Mouse (Mus musculus) cortical plate, adult 2 months (tissue): ENCODE results near the gene Prpf4b.

Source experiments
- CTCF ChIP-seq: fragments of 200-500 bp; IDR thresholded peaks from 2 replicates; pipeline ENCODE4 v1.5.1; 2011; ENCODE audit warnings: mild to moderate bottlenecking, control low read depth, low read length; ENCODE audit not compliant: insufficient read depth; ENCODE audit errors: extremely low read depth
- POLR2A ChIP-seq: fragments of 200-500 bp; IDR thresholded peaks from 2 replicates; pipeline ENCODE4 v1.6.1; 2011; ENCODE audit warnings: mild to moderate bottlenecking, low read length, control low read depth; ENCODE audit not compliant: insufficient read depth; ENCODE audit errors: extremely low read depth

- TF ChIP-seq POLR2A = no peak
- no peak for TF ChIP-seq CTCF
Observed at GRCm38 (mm10) chr13:34859406-34859805, 15.7 kb upstream of the Prpf4b start.
